Mouse (Mus musculus) forebrain, embryonic 15.5 days (tissue): Measurements from ENCODE around the gene Polr2c. TPM values are rescaled to one million over a fixed set of nuclear protein-coding genes. Genes with fewer than 3 reads are reported as not detected.

Experiments used
- ATAC-seq: fragments of 200-750 bp; cut with Nextera tagmentation; replicated peaks from 2 replicates; pipeline ENCODE4 v1.8.0; 2017; ENCODE audit warnings: mild to moderate bottlenecking, moderate TSS enrichment, moderate library complexity
- H3K27ac ChIP-seq: fragments of 300-500 bp; sonication (generic); replicated peaks from 2 replicates; pipeline ENCODE4 v1.5.1; 2015; ENCODE audit warnings: mild to moderate bottlenecking, inconsistent platforms
- H3K27me3 ChIP-seq: fragments of 300-500 bp; sonication (generic); 2 replicates; pipeline ENCODE4 v1.6.1; 2015; ENCODE audit warnings: inconsistent platforms
- H3K36me3 ChIP-seq: fragments of 300-500 bp; sonication (generic); 2 replicates; pipeline ENCODE4 v1.6.1; 2015; ENCODE audit warnings: mild to moderate bottlenecking, inconsistent platforms
- H3K4me1 ChIP-seq: fragments of 300-500 bp; sonication (generic); 2 replicates; pipeline ENCODE4 v1.6.1; 2015; ENCODE audit warnings: inconsistent platforms
- H3K4me2 ChIP-seq: fragments of 300-500 bp; sonication (generic); replicated peaks from 2 replicates; pipeline ENCODE4 v1.6.1; 2015; ENCODE audit warnings: mild to moderate bottlenecking, inconsistent platforms
- H3K4me3 ChIP-seq: fragments of 300-500 bp; sonication (generic); 2 replicates; pipeline ENCODE4 v1.5.1; 2015; ENCODE audit warnings: mild to moderate bottlenecking, inconsistent platforms
- H3K9ac ChIP-seq: fragments of 300-500 bp; sonication (generic); replicated peaks from 2 replicates; pipeline ENCODE4 v1.6.1; 2015; ENCODE audit warnings: mild to moderate bottlenecking, inconsistent platforms
- H3K9me3 ChIP-seq: fragments of 300-500 bp; sonication (generic); 2 replicates; pipeline ENCODE4 v1.6.1; 2016; ENCODE audit warnings: inconsistent platforms
- WGBS: fragments of 180-500 bp; shearing (Covaris S2); methylation state at CpG from one replicate; pipeline ENCODE4 v1.1.7; 2015; ENCODE audit warnings: mixed read lengths; 5-methylcytosine and 5-hydroxymethylcytosine counted together
- polyA plus RNA-seq: library from polyadenylated mRNA; unstranded; fragments of >200 nt; fragmentation: Nextera tagmentation; extraction: Ambion mirVana; gene quantifications from 2 replicates; pipeline ENCODE4 v1.2.1, GENCODE M21; 2015

Gene Polr2c
- polyA plus RNA-seq, 1 experiment from 2014 or later, result 150 TPM

- no peaks in the 10 kb centered on the region for H3K27me3 ChIP-seq
- H3K9me3 ChIP-seq, result no peaks in the 10 kb centered on the region
- H3K27ac ChIP-seq, result no peak overlapping the region
- H3K4me2 ChIP-seq, result no peak overlapping the region
- no peak overlapping the region for H3K4me3 ChIP-seq
- H3K36me3 ChIP-seq, result no peaks in the 10 kb centered on the region
- no peak overlapping the region for H3K9ac ChIP-seq
- no peak for ATAC-seq
- WGBS, result 36% methylated on average over 5 of the region's 5 CpGs
- peaks cover 11% of the 10 kb centered on the region for H3K4me1 ChIP-seq
These were observed 43.8 kb downstream of the Polr2c start for GRCm38 (mm10) chr8:94901031-94901430.

- no peaks in the 10 kb centered on the region for H3K27me3 ChIP-seq
- no peaks in the 10 kb centered on the region for H3K9me3 ChIP-seq
- no peak overlapping the region for H3K4me3 ChIP-seq
- no peak overlapping the region for H3K4me2 ChIP-seq
- H3K27ac ChIP-seq, result no peak overlapping the region
- no peaks in the 10 kb centered on the region for H3K36me3 ChIP-seq
- no peak for ATAC-seq
- WGBS, result 72% methylated on average over 12 of the region's 12 CpGs
- H3K9ac ChIP-seq, result no peak overlapping the region
- peaks cover 11% of the 10 kb centered on the region for H3K4me1 ChIP-seq
These were observed 46.5 kb downstream of the Polr2c start for GRCm38 (mm10) chr8:94903709-94904108.

- H3K4me2 ChIP-seq, result no peak overlapping the region
- H3K4me1 ChIP-seq, result peaks cover 11% of the 10 kb centered on the region
- H3K36me3 ChIP-seq, result no peaks in the 10 kb centered on the region
- no peak overlapping the region for H3K9ac ChIP-seq
- peak; percentile 53 for ATAC-seq
- H3K9me3 ChIP-seq, result no peaks in the 10 kb centered on the region
- no peaks in the 10 kb centered on the region for H3K27me3 ChIP-seq
- 55% methylated on average over 12 of the region's 12 CpGs for WGBS
- H3K4me3 ChIP-seq, result no peak overlapping the region
- H3K27ac ChIP-seq, result peak overlapping the region; percentile 27; the same call in 1 of the 2 replicates
These were observed 47.4 kb downstream of the Polr2c start for GRCm38 (mm10) chr8:94904450-94905175.

DNA sequence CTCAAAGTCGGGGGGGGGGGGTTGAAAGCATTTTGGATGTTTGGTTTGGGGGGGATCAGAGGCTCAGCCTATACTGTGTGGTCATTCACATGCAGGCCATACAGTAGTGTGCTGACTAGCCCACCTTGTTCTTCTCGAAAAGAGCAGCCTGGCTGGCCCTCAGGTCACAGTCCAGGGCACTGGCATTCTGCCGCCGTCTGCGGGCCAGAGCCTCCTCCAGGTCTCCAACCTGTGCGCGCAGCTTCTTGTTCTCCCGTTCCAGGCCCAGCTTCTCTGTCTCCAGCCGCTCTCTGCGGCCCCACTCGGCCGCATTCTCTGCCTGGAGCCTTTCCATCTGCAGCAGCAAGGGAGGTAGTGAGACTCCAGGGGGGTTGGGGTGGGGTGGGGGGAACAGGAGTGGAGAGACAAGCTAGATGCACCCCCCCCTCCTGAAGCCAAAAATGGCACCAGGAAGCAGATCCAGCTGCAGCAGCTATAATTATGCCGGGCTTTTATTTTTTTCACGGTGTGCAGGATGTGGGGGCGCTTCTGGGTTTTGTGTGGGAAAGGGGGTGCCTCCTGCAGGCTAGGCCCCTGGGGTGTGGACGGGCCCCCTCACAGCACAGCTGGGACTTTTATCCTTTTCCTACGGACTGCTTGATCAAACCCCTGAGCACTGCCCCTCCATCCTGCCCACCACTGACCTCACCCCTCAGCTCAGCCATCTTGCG lies 50.5 kb downstream of the Polr2c start:
- no peak for ATAC-seq
- peaks cover 11% of the 10 kb centered on the region for H3K4me1 ChIP-seq
- H3K9me3 ChIP-seq, result no peaks in the 10 kb centered on the region
- H3K27ac ChIP-seq, result no peak overlapping the region
- H3K36me3 ChIP-seq, result no peaks in the 10 kb centered on the region
- peaks cover 6% of the 10 kb centered on the region; the same call in 1 of the 2 replicates for H3K27me3 ChIP-seq
- no peak overlapping the region for H3K9ac ChIP-seq
- no peak overlapping the region for H3K4me3 ChIP-seq
- H3K4me2 ChIP-seq, result no peak overlapping the region
- WGBS, result 82% methylated on average over 18 of the region's 18 CpGs

GRCm38 (mm10) chr8:94908847-94909246 lies 51.6 kb downstream of the Polr2c start:
- no peaks in the 10 kb centered on the region for H3K36me3 ChIP-seq
- H3K4me2 ChIP-seq, result no peak overlapping the region
- no peak overlapping the region for H3K9ac ChIP-seq
- H3K9me3 ChIP-seq, result no peaks in the 10 kb centered on the region
- H3K27me3 ChIP-seq, result peaks cover 9% of the 10 kb centered on the region; the same call in 1 of the 2 replicates
- H3K4me1 ChIP-seq, result peaks cover 20% of the 10 kb centered on the region
- 13% methylated on average over 4 of the region's 4 CpGs for WGBS
- no peak overlapping the region for H3K27ac ChIP-seq
- no peak for ATAC-seq
- no peak overlapping the region for H3K4me3 ChIP-seq

DNA sequence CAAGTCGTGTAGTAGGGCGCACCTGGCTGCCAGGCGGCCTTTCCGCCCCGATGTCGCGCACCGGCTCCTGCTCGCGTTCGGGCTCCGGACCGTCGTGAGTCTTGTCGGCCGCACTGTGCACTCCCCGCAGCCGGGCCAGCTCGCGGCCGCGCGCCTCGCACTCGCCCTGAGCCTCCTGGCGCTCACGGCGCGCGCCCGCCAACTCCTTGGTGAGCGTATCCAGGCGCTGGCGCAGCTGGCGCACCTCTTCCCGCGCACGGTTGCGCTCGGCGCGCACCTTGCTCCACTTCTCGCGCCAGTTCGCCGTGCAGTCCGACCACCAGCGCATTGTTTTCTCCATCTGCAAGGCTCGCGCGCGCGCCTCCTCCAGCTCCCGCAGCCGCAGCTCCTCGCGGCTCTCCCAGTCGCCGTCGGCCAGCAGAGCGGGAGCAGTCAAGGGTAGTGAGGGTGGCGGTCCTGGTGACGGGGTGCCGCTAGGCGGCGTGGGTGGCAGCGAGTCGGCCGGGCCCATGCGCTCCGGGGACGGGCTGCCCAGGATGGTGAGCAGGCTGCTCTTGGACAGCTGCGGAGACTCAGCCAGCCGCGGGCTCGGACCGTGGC lies 55.9 kb downstream of the Polr2c start:
- H3K9me3 ChIP-seq, result no peaks in the 10 kb centered on the region
- H3K27ac ChIP-seq, result no peak overlapping the region
- peak overlapping the region; percentile 87 for H3K4me2 ChIP-seq
- H3K27me3 ChIP-seq, result peaks cover 9% of the 10 kb centered on the region; the same call in 1 of the 2 replicates
- peak; percentile 51 for ATAC-seq
- peak overlapping the region; percentile 52 for H3K4me3 ChIP-seq
- H3K9ac ChIP-seq, result peak overlapping the region; percentile 45
- peaks cover 41% of the 10 kb centered on the region for H3K4me1 ChIP-seq
- H3K36me3 ChIP-seq, result no peaks in the 10 kb centered on the region
- WGBS, result 6% methylated on average over 77 of the region's 77 CpGs

- no peak overlapping the region for H3K27ac ChIP-seq
- 74% methylated on average over 6 of the region's 6 CpGs for WGBS
- H3K27me3 ChIP-seq, result peaks cover 9% of the 10 kb centered on the region; the same call in 1 of the 2 replicates
- H3K9ac ChIP-seq, result no peak overlapping the region
- H3K4me3 ChIP-seq, result no peak overlapping the region
- H3K4me1 ChIP-seq, result peaks cover 41% of the 10 kb centered on the region
- no peak overlapping the region for H3K4me2 ChIP-seq
- no peak for ATAC-seq
- H3K9me3 ChIP-seq, result no peaks in the 10 kb centered on the region
- H3K36me3 ChIP-seq, result no peaks in the 10 kb centered on the region
These were observed 57.0 kb downstream of the Polr2c start for GRCm38 (mm10) chr8:94914256-94914655.

- Histone ChIP-seq H3K9me3 (no peaks in the 10 kb centered on the region), H3K4me3 (no peak overlapping the region), H3K9ac (no peak overlapping the region), H3K36me3 (no peaks in the 10 kb centered on the region), H3K27ac (peak overlapping the region; percentile 50), H3K4me2 (0 out of 2 replicates have a peak overlapping the region, but pooled peaks have one; percentile 9), H3K4me1 (peaks cover 41% of the 10 kb centered on the region), H3K27me3 (peaks cover 9% of the 10 kb centered on the region; the same call in 1 of the 2 replicates)
- peak; percentile 26; the same call in 1 of the 2 replicates for ATAC-seq
- 47% methylated on average over 3 of the region's 3 CpGs for WGBS
These were observed 57.5 kb downstream of the Polr2c start for GRCm38 (mm10) chr8:94914701-94915101.

- Histone ChIP-seq H3K27me3 (peaks cover 9% of the 10 kb centered on the region; the same call in 1 of the 2 replicates), H3K4me3 (peak overlapping the region; percentile 50; the same call in 1 of the 2 replicates), H3K27ac (no peak overlapping the region), H3K9ac (no peak overlapping the region), H3K9me3 (no peaks in the 10 kb centered on the region), H3K4me1 (peaks cover 41% of the 10 kb centered on the region), H3K4me2 (peak overlapping the region; percentile 82), H3K36me3 (no peaks in the 10 kb centered on the region)
- WGBS, result 46% methylated on average over 9 of the region's 9 CpGs
- ATAC-seq, result no peak
These were observed 59.2 kb downstream of the Polr2c start for GRCm38 (mm10) chr8:94916311-94916959.

DNA sequence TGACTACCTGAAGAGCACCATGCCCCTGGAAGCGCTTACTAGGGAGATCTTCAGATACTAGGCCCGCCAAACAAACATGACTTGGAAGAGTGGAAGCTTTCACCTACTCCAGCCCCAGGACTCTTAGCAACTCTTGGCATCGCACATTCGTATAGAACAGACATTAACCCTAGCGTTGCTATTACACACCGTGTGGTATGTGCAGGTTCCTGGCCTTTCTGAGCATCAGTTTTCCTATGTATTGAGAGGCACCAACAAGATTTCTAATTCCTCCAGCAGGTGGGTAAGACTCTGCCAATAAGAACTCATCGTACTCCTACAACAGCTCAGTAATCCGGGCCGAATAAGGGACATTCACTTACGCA lies 59.7 kb downstream of the Polr2c start:
- Histone ChIP-seq H3K9me3 (no peaks in the 10 kb centered on the region), H3K4me1 (peaks cover 41% of the 10 kb centered on the region), H3K27me3 (peaks cover 9% of the 10 kb centered on the region; the same call in 1 of the 2 replicates), H3K36me3 (no peaks in the 10 kb centered on the region), H3K4me2 (peak overlapping the region; percentile 82), H3K4me3 (peak overlapping the region; percentile 50), H3K27ac (no peak overlapping the region), H3K9ac (0 out of 2 replicates have a peak overlapping the region, but pooled peaks have one; percentile 18)
- WGBS, result 6% methylated on average over 10 of the region's 10 CpGs
- no peak for ATAC-seq

DNA sequence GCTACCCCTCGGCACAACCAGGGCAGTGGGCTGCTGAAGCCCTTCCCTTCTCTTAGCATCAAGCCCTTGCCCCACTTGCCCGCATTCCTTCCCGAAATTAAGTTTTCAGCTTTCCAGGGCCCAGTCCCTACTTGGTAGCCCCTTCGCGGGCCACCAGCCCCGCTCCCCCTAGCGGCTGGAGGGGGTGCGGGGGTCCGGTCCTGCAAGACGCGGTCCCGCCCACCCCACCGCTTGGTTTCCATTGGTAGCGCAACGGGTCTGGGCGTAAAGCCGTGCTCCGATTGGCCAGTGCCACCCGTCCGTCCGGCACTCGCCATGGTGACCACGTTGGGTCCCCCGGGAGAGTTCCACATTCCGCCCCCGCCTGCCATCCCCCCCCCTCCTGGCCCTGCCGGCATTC lies 60.1 kb downstream of the Polr2c start:
- peaks cover 41% of the 10 kb centered on the region for H3K4me1 ChIP-seq
- ATAC-seq, result peak; percentile 91
- peak overlapping the region; percentile 31 for H3K9ac ChIP-seq
- WGBS, result under 1% methylated on average over 27 of the region's 27 CpGs
- peaks cover 7% of the 10 kb centered on the region; the same call in 1 of the 2 replicates for H3K27me3 ChIP-seq
- H3K36me3 ChIP-seq, result no peaks in the 10 kb centered on the region
- no peak overlapping the region for H3K27ac ChIP-seq
- H3K4me2 ChIP-seq, result peak overlapping the region; percentile 82
- peak overlapping the region; percentile 50 for H3K4me3 ChIP-seq
- no peaks in the 10 kb centered on the region for H3K9me3 ChIP-seq
